Mouse (Mus musculus) WW6 (cell line): ENCODE measurements around the gene Pithd1.

Source experiments
- DNase-seq: peaks from one replicate; pipeline ENCODE4 v3.0.0-alpha.2; 2013; ENCODE audit warnings: low read depth, low spot score

The Pithd1 gene

DNA sequence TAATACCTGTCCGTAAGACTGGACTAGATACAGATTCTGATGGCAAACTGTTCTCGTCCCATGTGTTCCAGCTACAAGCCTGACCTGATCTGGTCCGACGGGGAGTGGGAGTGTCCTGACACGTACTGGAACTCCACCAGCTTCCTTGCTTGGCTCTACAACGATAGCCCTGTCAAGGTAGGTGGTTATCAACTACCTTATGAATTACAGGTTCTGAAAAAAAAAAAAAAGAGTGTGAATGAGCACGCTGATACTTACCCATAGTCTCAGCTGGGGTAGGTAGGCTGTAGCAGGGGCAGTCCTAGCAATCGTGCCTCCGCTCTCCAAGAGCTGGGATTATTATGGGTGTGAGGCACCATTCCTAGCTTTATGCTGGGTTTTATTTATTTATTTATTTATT, 57.2 kb downstream of the Pithd1 start:
- DNase-seq, result no peak

DNA sequence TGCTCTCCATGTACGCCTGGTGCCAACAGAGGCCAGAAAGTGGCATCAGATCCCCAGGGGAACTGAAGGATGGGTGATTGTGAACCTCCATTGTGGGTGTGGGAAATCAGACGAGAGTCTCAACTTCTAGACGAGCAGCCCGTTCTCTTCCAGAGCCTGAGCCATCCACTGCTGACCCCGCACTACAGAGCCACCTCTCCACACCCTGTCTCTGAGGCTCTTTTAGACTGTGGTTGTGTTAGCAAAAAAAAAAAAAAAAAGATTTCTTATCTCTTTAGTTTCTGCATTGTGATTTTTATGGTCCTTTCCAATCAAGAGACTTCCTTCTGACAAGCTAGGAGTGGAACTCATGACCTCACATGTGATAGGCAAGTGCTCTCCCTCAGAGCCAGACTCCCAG, 57.7 kb downstream of the Pithd1 start:
- no peak for DNase-seq

GRCm38 (mm10) chr4:135928376-135928775, 58.7 kb downstream of the Pithd1 start:
- DNase-seq, result no peak

DNA sequence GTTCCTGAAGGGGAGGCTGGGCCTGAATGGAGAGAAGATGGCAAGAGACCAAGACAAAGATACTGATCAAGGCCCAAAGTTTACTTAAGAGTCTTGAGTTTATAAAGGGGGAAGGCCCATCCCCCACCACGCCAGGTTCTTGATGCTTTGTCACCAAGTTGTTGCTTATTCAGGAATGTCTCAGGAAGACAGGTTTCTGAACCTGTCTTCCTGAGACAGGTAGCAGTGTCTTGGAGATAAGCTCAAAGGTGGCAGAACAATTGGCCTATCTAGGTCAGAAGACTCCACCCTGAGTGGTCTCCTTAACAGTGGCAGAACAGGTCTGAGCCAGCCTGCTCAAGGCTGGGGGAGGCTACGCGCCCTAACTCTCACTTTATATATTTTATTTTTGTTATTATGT, 60.2 kb downstream of the Pithd1 start:
- DNase-seq, result no peak

- no peak for DNase-seq
These were observed 60.8 kb downstream of the Pithd1 start for GRCm38 (mm10) chr4:135926195-135926808.
